Mouse (Mus musculus) embryonic facial prominence, embryonic 12.5 days (tissue): ENCODE measurements around the gene Fgf5. TPM values are rescaled to one million over a fixed set of nuclear protein-coding genes. Genes with fewer than 3 reads are reported as not detected.

Experiments
- ATAC-seq: fragments of 200-750 bp; cut with Nextera tagmentation; 2 replicates; pipeline ENCODE4 v1.8.0; 2017; ENCODE audit not compliant: insufficient number of reproducible peaks, insufficient read depth, low FRiP score, low TSS enrichment
- H3K27ac ChIP-seq: fragments of 300-500 bp; sonication (generic); 2 replicates; pipeline ENCODE4 v1.5.1; 2016; ENCODE audit warnings: mild to moderate bottlenecking
- H3K27me3 ChIP-seq: fragments of 300-500 bp; sonication (generic); 2 replicates; pipeline ENCODE4 v1.6.1; 2016; ENCODE audit warnings: mild to moderate bottlenecking, moderate library complexity
- H3K36me3 ChIP-seq: fragments of 300-500 bp; sonication (generic); 2 replicates; pipeline ENCODE4 v1.6.1; 2016; ENCODE audit warnings: mild to moderate bottlenecking
- H3K4me1 ChIP-seq: fragments of 300-500 bp; sonication (generic); 2 replicates; pipeline ENCODE4 v1.6.1; 2016
- H3K4me2 ChIP-seq: fragments of 300-500 bp; sonication (generic); replicated peaks from 2 replicates; pipeline ENCODE4 v1.6.1; 2016; ENCODE audit warnings: mild to moderate bottlenecking, moderate library complexity
- H3K4me3 ChIP-seq: fragments of 300-500 bp; sonication (generic); 2 replicates; pipeline ENCODE4 v1.5.1; 2016; ENCODE audit warnings: mild to moderate bottlenecking
- H3K9ac ChIP-seq: fragments of 300-500 bp; sonication (generic); 2 replicates; pipeline ENCODE4 v1.6.1; 2016; ENCODE audit warnings: mild to moderate bottlenecking, moderate library complexity
- H3K9me3 ChIP-seq: fragments of 300-500 bp; sonication (generic); 2 replicates; pipeline ENCODE4 v1.6.1; 2016; ENCODE audit warnings: mild to moderate bottlenecking, moderate library complexity
- WGBS: fragments of 180-500 bp; shearing (Covaris S2); methylation state at CpG from one replicate; pipeline ENCODE4 v1.1.7; 2016; 5-methylcytosine and 5-hydroxymethylcytosine counted together
- polyA plus RNA-seq: library from polyadenylated mRNA; unstranded; fragments of >200 nt; fragmentation: Nextera tagmentation; extraction: Ambion mirVana; gene quantifications from 2 replicates; pipeline ENCODE4 v1.2.1, GENCODE M21; 2016

The Fgf5 gene
- 2.0 and 2.4 TPM in 2 replicates for polyA plus RNA-seq

DNA sequence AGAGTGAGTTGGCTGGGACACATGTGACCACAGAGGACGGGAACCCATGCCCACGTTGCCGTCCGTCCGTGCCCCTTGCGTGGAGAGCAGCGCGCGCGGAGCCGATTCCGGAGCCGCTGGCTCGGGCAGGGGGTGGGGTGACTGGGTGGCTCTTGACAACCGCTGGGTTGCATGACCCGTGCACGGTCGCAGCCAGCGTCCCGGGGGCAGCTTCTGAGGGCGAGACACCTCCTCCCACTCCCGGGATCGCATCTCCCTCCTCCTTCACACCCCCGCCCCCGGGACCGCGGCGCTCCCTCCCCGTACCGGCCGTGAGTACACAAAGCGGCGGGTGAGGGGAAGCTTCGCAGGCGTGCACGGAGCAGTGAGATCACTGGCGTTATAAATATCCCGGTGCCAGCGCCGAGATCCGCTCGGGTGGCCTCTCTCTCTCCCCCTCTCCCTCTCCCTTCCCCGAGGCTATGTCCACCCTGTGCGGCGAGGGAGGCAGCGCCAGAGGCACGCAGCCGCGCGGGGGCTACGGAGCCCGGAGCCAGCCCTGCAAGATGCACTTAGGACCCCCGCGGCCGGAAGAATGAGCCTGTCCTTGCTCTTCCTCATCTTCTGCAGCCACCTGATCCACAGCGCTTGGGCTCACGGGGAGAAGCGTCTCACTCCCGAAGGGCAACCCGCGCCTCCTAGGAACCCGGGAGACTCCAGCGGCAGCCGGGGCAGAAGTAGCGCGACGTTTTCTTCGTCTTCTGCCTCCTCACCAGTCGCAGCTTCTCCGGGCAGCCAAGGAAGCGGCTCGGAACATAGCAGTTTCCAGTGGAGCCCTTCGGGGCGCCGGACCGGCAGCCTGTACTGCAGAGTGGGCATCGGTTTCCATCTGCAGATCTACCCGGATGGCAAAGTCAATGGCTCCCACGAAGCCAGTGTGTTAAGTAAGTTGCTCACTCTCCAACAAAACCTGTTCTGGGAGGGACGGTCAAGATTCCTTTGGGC is at the start of gene Fgf5:
Gene Fgf5, plus strand, starts transcription at position 347 of the 984 bp plus-strand sequence.
- 1% methylated on average over 69 of the region's 80 CpGs for WGBS
- Histone ChIP-seq H3K4me3 (peak within 1 kb of the TSS; percentile 56), H3K27me3 (peaks cover 64% of the 10 kb centered on the region), H3K9ac (peak within 1 kb of the TSS; percentile 54), H3K27ac (no peak within 1 kb of the TSS), H3K4me2 (peak within 1 kb of the TSS; percentile 99), H3K9me3 (no peaks in the 10 kb centered on the region), H3K4me1 (0 out of 2 replicates have a peak, but pooled peaks cover 2% of the 10 kb centered on the region), H3K36me3 (no peaks in the 10 kb centered on the region)
- peak; percentile 69 for ATAC-seq

DNA sequence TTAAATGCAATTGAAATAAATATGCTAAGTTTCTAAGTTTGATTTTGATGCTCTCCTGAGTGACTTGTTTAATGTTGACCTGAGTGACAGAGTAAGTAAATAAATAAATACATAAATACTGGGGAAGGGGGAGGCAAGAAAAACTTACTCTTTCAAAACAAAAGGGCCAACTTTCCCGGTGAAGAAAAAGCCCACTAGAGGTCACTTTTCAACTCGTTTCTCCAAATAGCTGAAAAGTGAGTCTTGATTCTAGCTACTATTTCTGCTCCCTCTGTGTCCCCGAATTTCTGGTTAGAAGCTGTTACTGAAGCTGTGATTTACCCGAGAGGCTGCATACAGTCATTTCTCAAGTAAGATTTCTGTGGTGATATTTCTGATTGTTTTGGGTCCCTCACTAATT is 41.5 kb upstream of the Fgf5 start:
- WGBS = 69% methylated on average over 4 of the region's 4 CpGs
- no peaks in the 10 kb centered on the region for H3K9me3 ChIP-seq
- no peaks in the 10 kb centered on the region for H3K4me1 ChIP-seq
- no peak overlapping the region for H3K9ac ChIP-seq
- no peak overlapping the region for H3K4me2 ChIP-seq
- H3K4me3 ChIP-seq = no peak overlapping the region
- H3K27me3 ChIP-seq = no peaks in the 10 kb centered on the region
- H3K27ac ChIP-seq = no peak overlapping the region
- no peaks in the 10 kb centered on the region for H3K36me3 ChIP-seq
- ATAC-seq = no peak

- WGBS = 65% methylated on average over 4 of the region's 4 CpGs
- Histone ChIP-seq H3K36me3 (no peaks in the 10 kb centered on the region), H3K4me2 (no peak overlapping the region), H3K4me1 (no peaks in the 10 kb centered on the region), H3K4me3 (no peak overlapping the region), H3K27ac (no peak overlapping the region), H3K27me3 (no peaks in the 10 kb centered on the region), H3K9ac (no peak overlapping the region), H3K9me3 (no peaks in the 10 kb centered on the region)
- ATAC-seq = no peak
Measured at GRCm38 (mm10) chr5:98221956-98222355, 32.0 kb upstream of the Fgf5 start.

GRCm38 (mm10) chr5:98226710-98227109 is 27.3 kb upstream of the Fgf5 start:
- Histone ChIP-seq H3K4me1 (no peaks in the 10 kb centered on the region), H3K9ac (no peak overlapping the region), H3K27me3 (no peaks in the 10 kb centered on the region), H3K36me3 (no peaks in the 10 kb centered on the region), H3K9me3 (no peaks in the 10 kb centered on the region), H3K27ac (no peak overlapping the region), H3K4me2 (no peak overlapping the region), H3K4me3 (no peak overlapping the region)
- ATAC-seq = no peak
- 81% methylated on average over 2 of the region's 2 CpGs for whole genome bisulfite sequencing

DNA sequence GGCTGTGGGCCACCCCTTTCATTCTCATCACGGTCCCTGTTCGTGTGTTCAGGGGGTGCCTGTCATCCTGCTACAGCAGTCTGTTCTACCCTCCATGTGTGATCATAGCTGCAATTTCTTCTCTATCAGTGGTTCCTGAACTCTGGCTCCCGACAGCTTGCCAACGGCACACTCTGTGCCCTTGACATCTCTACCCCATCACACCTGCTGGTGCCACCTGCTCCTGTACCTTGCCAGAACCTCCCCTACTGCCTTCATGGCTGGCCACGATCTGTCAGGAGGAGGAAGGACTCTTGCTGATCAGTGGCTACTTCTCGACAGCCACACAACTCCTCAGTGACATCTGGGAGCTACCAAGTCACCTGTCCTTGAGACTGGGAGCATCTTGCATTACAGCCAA is 24.5 kb upstream of the Fgf5 start:
- no peaks in the 10 kb centered on the region for H3K9me3 ChIP-seq
- no peaks in the 10 kb centered on the region for H3K4me1 ChIP-seq
- no peaks in the 10 kb centered on the region for H3K27me3 ChIP-seq
- H3K27ac ChIP-seq = no peak overlapping the region
- no peak overlapping the region for H3K4me3 ChIP-seq
- no peak overlapping the region for H3K4me2 ChIP-seq
- no peaks in the 10 kb centered on the region for H3K36me3 ChIP-seq
- ATAC-seq = no peak
- no peak overlapping the region for H3K9ac ChIP-seq
- 79% methylated on average over 6 of the region's 6 CpGs for WGBS

GRCm38 (mm10) chr5:98238466-98238865 is 15.5 kb upstream of the Fgf5 start:
- H3K4me1 ChIP-seq = no peaks in the 10 kb centered on the region
- no peak overlapping the region for H3K4me2 ChIP-seq
- H3K27me3 ChIP-seq = no peaks in the 10 kb centered on the region
- H3K36me3 ChIP-seq = no peaks in the 10 kb centered on the region
- H3K9me3 ChIP-seq = no peaks in the 10 kb centered on the region
- ATAC-seq = no peak
- H3K9ac ChIP-seq = no peak overlapping the region
- no peak overlapping the region for H3K27ac ChIP-seq
- WGBS = 82% methylated on average over 6 of the region's 6 CpGs
- H3K4me3 ChIP-seq = no peak overlapping the region

DNA sequence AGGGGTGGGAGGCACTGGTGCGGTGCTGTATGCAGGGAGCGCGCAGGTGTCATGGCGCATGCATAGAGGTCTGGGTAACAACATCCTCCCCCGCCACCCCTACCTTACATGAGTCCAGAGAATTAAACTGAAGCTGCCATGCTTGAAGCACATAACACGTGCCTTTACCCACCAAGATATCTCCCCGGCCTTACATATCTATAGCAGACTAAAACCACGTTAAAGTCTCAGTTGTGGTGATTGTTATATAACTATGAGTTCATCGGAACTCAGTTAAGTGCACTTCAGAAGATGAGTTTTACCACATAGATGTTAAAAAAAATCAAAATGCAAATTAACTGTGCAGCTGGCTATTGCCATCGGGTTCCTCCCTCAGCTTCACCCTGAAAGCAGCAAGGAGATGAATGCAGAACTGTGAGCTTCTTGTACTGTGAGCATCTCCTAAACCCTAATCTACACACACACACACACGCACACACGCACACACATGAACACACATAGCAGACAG is 12.6 kb upstream of the Fgf5 start:
- Histone ChIP-seq H3K4me1 (no peaks in the 10 kb centered on the region), H3K4me2 (no peak overlapping the region), H3K27me3 (no peaks in the 10 kb centered on the region), H3K27ac (no peak overlapping the region), H3K9me3 (no peaks in the 10 kb centered on the region), H3K4me3 (no peak overlapping the region), H3K36me3 (no peaks in the 10 kb centered on the region), H3K9ac (no peak overlapping the region)
- no peak for ATAC-seq
- 94% methylated on average over 12 of the region's 12 CpGs for WGBS

- WGBS = 71% methylated on average over 8 of the region's 8 CpGs
- no peak overlapping the region for H3K27ac ChIP-seq
- no peaks in the 10 kb centered on the region; the same call in 1 of the 2 replicates for H3K27me3 ChIP-seq
- no peak overlapping the region for H3K4me2 ChIP-seq
- H3K4me1 ChIP-seq = no peaks in the 10 kb centered on the region
- ATAC-seq = no peak
- H3K9me3 ChIP-seq = no peaks in the 10 kb centered on the region
- no peak overlapping the region for H3K9ac ChIP-seq
- H3K4me3 ChIP-seq = no peak overlapping the region
- H3K36me3 ChIP-seq = no peaks in the 10 kb centered on the region
Measured at GRCm38 (mm10) chr5:98245303-98245702, 8.7 kb upstream of the Fgf5 start.

GRCm38 (mm10) chr5:98245976-98246375 is 8.0 kb upstream of the Fgf5 start:
- no peaks in the 10 kb centered on the region for H3K4me1 ChIP-seq
- WGBS = 40% methylated on average over 4 of the region's 4 CpGs
- peaks cover 5% of the 10 kb centered on the region for H3K27me3 ChIP-seq
- H3K36me3 ChIP-seq = no peaks in the 10 kb centered on the region
- no peak overlapping the region for H3K4me2 ChIP-seq
- no peak overlapping the region for H3K9ac ChIP-seq
- H3K9me3 ChIP-seq = no peaks in the 10 kb centered on the region
- no peak for ATAC-seq
- no peak overlapping the region for H3K4me3 ChIP-seq
- no peak overlapping the region for H3K27ac ChIP-seq

- H3K9ac ChIP-seq = no peak overlapping the region
- no peaks in the 10 kb centered on the region for H3K4me1 ChIP-seq
- no peak overlapping the region for H3K4me3 ChIP-seq
- no peak for ATAC-seq
- no peaks in the 10 kb centered on the region for H3K9me3 ChIP-seq
- H3K4me2 ChIP-seq = no peak overlapping the region
- peaks cover 10% of the 10 kb centered on the region for H3K27me3 ChIP-seq
- no peaks in the 10 kb centered on the region for H3K36me3 ChIP-seq
- no peak overlapping the region for H3K27ac ChIP-seq
- 76% methylated on average over 7 of the region's 7 CpGs for WGBS
Measured at GRCm38 (mm10) chr5:98246826-98247225, 7.2 kb upstream of the Fgf5 start.

GRCm38 (mm10) chr5:98247516-98247915 is 6.5 kb upstream of the Fgf5 start:
- H3K4me1 ChIP-seq = no peaks in the 10 kb centered on the region
- H3K9ac ChIP-seq = no peak overlapping the region
- 52% methylated on average over 2 of the region's 2 CpGs for WGBS
- H3K9me3 ChIP-seq = no peaks in the 10 kb centered on the region
- H3K36me3 ChIP-seq = no peaks in the 10 kb centered on the region
- no peak overlapping the region for H3K27ac ChIP-seq
- no peak overlapping the region for H3K4me2 ChIP-seq
- ATAC-seq = no peak
- peaks cover 15% of the 10 kb centered on the region for H3K27me3 ChIP-seq
- no peak overlapping the region for H3K4me3 ChIP-seq

DNA sequence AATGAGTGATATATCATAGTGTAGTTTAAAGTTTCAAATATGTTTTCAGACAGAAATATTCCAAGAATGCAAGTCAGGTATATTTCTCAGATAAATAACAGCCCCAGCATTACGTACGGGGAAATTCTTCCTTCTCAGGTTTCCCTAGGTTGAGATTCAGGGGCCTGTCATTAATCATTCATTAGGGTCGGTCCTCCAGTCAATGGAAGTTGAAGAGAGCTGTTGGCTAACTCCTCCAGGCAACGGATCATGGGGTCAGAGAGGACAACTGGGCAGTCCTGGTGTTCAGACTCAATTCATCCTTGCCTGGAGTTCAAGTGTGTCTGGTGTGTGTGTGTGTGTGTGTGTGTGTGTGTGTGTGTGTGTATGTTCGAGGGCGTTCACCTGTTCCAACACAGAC is 837 bp upstream of the Fgf5 start:
- no peaks in the 10 kb centered on the region for H3K9me3 ChIP-seq
- no peak overlapping the region for H3K4me2 ChIP-seq
- H3K27me3 ChIP-seq = peaks cover 61% of the 10 kb centered on the region
- no peak for ATAC-seq
- H3K27ac ChIP-seq = no peak overlapping the region
- no peaks in the 10 kb centered on the region for H3K36me3 ChIP-seq
- no peak overlapping the region for H3K4me3 ChIP-seq
- 0 out of 2 replicates have a peak, but pooled peaks cover 2% of the 10 kb centered on the region for H3K4me1 ChIP-seq
- no peak overlapping the region for H3K9ac ChIP-seq
- 8% methylated on average over 6 of the region's 6 CpGs for WGBS
